Mouse (Mus musculus) limb, embryonic 11.5 days (tissue): ENCODE measurements around the gene Pcdh10. TPM values are rescaled to one million over a fixed set of nuclear protein-coding genes. Genes with fewer than 3 reads are reported as not detected.

Experiments
- ATAC-seq: fragments of 200-750 bp; cut with Nextera tagmentation; 2 replicates; pipeline ENCODE4 v1.8.0; 2017; ENCODE audit warnings: low read depth; ENCODE audit not compliant: insufficient number of reproducible peaks, low FRiP score, low TSS enrichment
- DNase-seq: peaks from one replicate; pipeline ENCODE4 v3.0.0-alpha.2; 2015; ENCODE audit warnings: low spot score
- H3K27ac ChIP-seq: fragments of 300-500 bp; sonication (generic); replicated peaks from 2 replicates; pipeline ENCODE4 v1.5.1; 2014; ENCODE audit warnings: low read depth, mild to moderate bottlenecking, low read length
- H3K27me3 ChIP-seq: fragments of 300-500 bp; sonication (generic); 2 replicates; pipeline ENCODE4 v1.6.1; 2014; ENCODE audit warnings: mild to moderate bottlenecking, low read length, mixed read lengths; ENCODE audit not compliant: control insufficient read depth, insufficient read depth
- H3K36me3 ChIP-seq: fragments of 300-500 bp; sonication (generic); 2 replicates; pipeline ENCODE4 v1.6.1; 2014; ENCODE audit warnings: mild to moderate bottlenecking, low read length, moderate library complexity, mixed read lengths; ENCODE audit not compliant: control insufficient read depth, insufficient read depth
- H3K4me1 ChIP-seq: fragments of 300-500 bp; sonication (generic); 2 replicates; pipeline ENCODE4 v1.6.1; 2014; ENCODE audit warnings: low read length, mixed read lengths; ENCODE audit not compliant: control insufficient read depth, insufficient read depth
- H3K4me2 ChIP-seq: fragments of 300-500 bp; sonication (generic); 2 replicates; pipeline ENCODE4 v1.6.1; 2014; ENCODE audit warnings: low read depth, mild to moderate bottlenecking, moderate library complexity; ENCODE audit not compliant: severe bottlenecking
- H3K4me3 ChIP-seq: fragments of 300-500 bp; sonication (generic); 2 replicates; pipeline ENCODE4 v1.5.1; 2014; ENCODE audit warnings: low read depth, low read length
- H3K9ac ChIP-seq: fragments of 300-500 bp; sonication (generic); 2 replicates; pipeline ENCODE4 v1.6.1; 2014; ENCODE audit warnings: mild to moderate bottlenecking, low read length
- H3K9me3 ChIP-seq: fragments of 300-500 bp; sonication (generic); 2 replicates; pipeline ENCODE4 v1.6.1; 2016; ENCODE audit warnings: low read length; ENCODE audit not compliant: control insufficient read depth
- WGBS: fragments of 180-500 bp; shearing (Covaris S2); extraction: QIAGEN DNeasy Blood & Tissue Kit; methylation state at CpG from one replicate; pipeline ENCODE4 v1.1.7; 2014; 5-methylcytosine and 5-hydroxymethylcytosine counted together
- polyA plus RNA-seq: library from polyadenylated mRNA; unstranded; fragments of >200 nt; fragmentation: Nextera tagmentation; extraction: Ambion mirVana; gene quantifications from 2 replicates; pipeline ENCODE4 v1.2.1, GENCODE M21; 2014

Pcdh10 gene
- 7.2 and 9.1 TPM in 2 replicates for polyA plus RNA-seq

- H3K4me3 ChIP-seq: peak within 1 kb of the TSS; percentile 57
- H3K9me3 ChIP-seq: no peaks in the 10 kb centered on the region; the same call in 1 of the 2 replicates
- peak within 1 kb of the TSS; percentile 66 for H3K9ac ChIP-seq
- ATAC-seq (peak; percentile 84), DNase-seq (peak; percentile 97)
- H3K36me3 ChIP-seq: no peaks in the 10 kb centered on the region
- under 1% methylated on average over 26 of the region's 26 CpGs for WGBS
- H3K27ac ChIP-seq: no peak within 1 kb of the TSS
- H3K4me2 ChIP-seq: peak within 1 kb of the TSS; percentile 92
- H3K4me1 ChIP-seq: 0 out of 2 replicates have a peak, but pooled peaks cover 4% of the 10 kb centered on the region
- peaks cover 27% of the 10 kb centered on the region for H3K27me3 ChIP-seq
These were observed at the start of gene Pcdh10 for GRCm38 (mm10) chr3:45378145-45378544. Pcdh10 (plus strand) TSS chr3:45378398.

GRCm38 (mm10) chr3:45355919-45356318 is 22.3 kb upstream of the Pcdh10 start:
- Histone ChIP-seq H3K9me3 (no peaks in the 10 kb centered on the region), H3K27me3 (no peaks in the 10 kb centered on the region), H3K27ac (no peak overlapping the region), H3K9ac (no peak overlapping the region), H3K4me3 (no peak overlapping the region), H3K36me3 (no peaks in the 10 kb centered on the region), H3K4me1 (no peaks in the 10 kb centered on the region), H3K4me2 (no peak overlapping the region)
- ATAC-seq (no peak), DNase-seq (no peak)
- WGBS: 76% methylated on average over 1 of the region's 1 CpGs

- H3K9ac ChIP-seq: no peak overlapping the region
- no peaks in the 10 kb centered on the region for H3K36me3 ChIP-seq
- H3K9me3 ChIP-seq: no peaks in the 10 kb centered on the region
- no peak for DNase-seq
- H3K27ac ChIP-seq: no peak overlapping the region
- H3K4me2 ChIP-seq: no peak overlapping the region
- WGBS: 71% methylated on average over 1 of the region's 1 CpGs
- H3K4me3 ChIP-seq: no peak overlapping the region
- H3K4me1 ChIP-seq: no peaks in the 10 kb centered on the region
- no peaks in the 10 kb centered on the region for H3K27me3 ChIP-seq
- no peak for ATAC-seq
These were observed 9.2 kb upstream of the Pcdh10 start for GRCm38 (mm10) chr3:45368952-45369351.

GRCm38 (mm10) chr3:45375761-45376500 is 2.3 kb upstream of the Pcdh10 start:
- under 1% methylated on average over 27 of the region's 27 CpGs for WGBS
- Histone ChIP-seq H3K9ac (peak overlapping the region; percentile 45; the same call in 1 of the 2 replicates), H3K4me1 (0 out of 2 replicates have a peak, but pooled peaks cover 4% of the 10 kb centered on the region), H3K27ac (no peak overlapping the region), H3K36me3 (no peaks in the 10 kb centered on the region), H3K4me3 (peak overlapping the region; percentile 57), H3K27me3 (peaks cover 17% of the 10 kb centered on the region), H3K4me2 (peak overlapping the region; percentile 92), H3K9me3 (no peaks in the 10 kb centered on the region)
- ATAC-seq (0 out of 2 replicates have a peak, but pooled peaks have one; percentile 8), DNase-seq (peak; percentile 92)

GRCm38 (mm10) chr3:45376501-45377390 is 1.5 kb upstream of the Pcdh10 start:
- WGBS: under 1% methylated on average over 59 of the region's 59 CpGs
- H3K27ac ChIP-seq: no peak overlapping the region
- H3K4me1 ChIP-seq: 0 out of 2 replicates have a peak, but pooled peaks cover 4% of the 10 kb centered on the region
- peak overlapping the region; percentile 92 for H3K4me2 ChIP-seq
- H3K9ac ChIP-seq: peak overlapping the region; percentile 66
- ATAC-seq: 0 out of 2 replicates have a peak, but pooled peaks have one; percentile 11
- peak; percentile 66 for DNase-seq
- H3K36me3 ChIP-seq: no peaks in the 10 kb centered on the region
- peaks cover 25% of the 10 kb centered on the region for H3K27me3 ChIP-seq
- H3K9me3 ChIP-seq: no peaks in the 10 kb centered on the region; the same call in 1 of the 2 replicates
- peak overlapping the region; percentile 57 for H3K4me3 ChIP-seq

- under 1% methylated on average over 26 of the region's 26 CpGs for WGBS
- peaks cover 27% of the 10 kb centered on the region for H3K27me3 ChIP-seq
- H3K36me3 ChIP-seq: no peaks in the 10 kb centered on the region
- no peak for ATAC-seq
- peak; percentile 72 for DNase-seq
- no peaks in the 10 kb centered on the region; the same call in 1 of the 2 replicates for H3K9me3 ChIP-seq
- H3K9ac ChIP-seq: peak overlapping the region; percentile 66
- H3K4me1 ChIP-seq: 0 out of 2 replicates have a peak, but pooled peaks cover 4% of the 10 kb centered on the region
- H3K4me2 ChIP-seq: peak overlapping the region; percentile 92
- peak overlapping the region; percentile 57 for H3K4me3 ChIP-seq
- H3K27ac ChIP-seq: no peak overlapping the region
These were observed 703 bp upstream of the Pcdh10 start for GRCm38 (mm10) chr3:45377391-45377998.

GRCm38 (mm10) chr3:45379541-45379971 is 1.4 kb downstream of the Pcdh10 start:
- Histone ChIP-seq H3K4me1 (0 out of 2 replicates have a peak, but pooled peaks cover 4% of the 10 kb centered on the region), H3K36me3 (no peaks in the 10 kb centered on the region), H3K27me3 (peaks cover 27% of the 10 kb centered on the region), H3K4me2 (peak overlapping the region; percentile 92), H3K4me3 (peak overlapping the region; percentile 57), H3K9ac (peak overlapping the region; percentile 23), H3K9me3 (no peaks in the 10 kb centered on the region; the same call in 1 of the 2 replicates), H3K27ac (no peak overlapping the region)
- under 1% methylated on average over 26 of the region's 29 CpGs for WGBS
- no peak for ATAC-seq
- DNase-seq: peak; percentile 55
